Mouse (Mus musculus): ENCODE data around the gene Dnmt3a.

Dnmt3a gene

DNA sequence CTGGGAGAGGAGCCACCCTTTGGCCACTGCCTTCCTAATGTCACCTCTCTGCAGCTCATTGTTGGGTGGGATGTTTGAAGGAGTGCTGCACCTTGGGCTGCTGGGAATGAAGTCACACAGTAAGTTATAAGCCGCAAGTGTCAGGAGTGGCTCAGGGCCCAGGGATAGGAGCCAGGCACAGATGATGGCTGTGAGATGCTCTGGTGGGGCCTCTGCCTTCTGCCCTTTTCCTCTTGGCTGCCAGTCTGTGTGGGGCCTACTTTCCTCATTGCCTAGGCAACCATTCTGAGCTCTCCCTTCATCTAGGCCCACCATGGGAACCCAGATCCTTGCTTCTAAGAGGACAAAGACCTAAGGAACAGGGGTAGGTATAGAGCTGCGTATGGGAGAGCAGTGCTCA lies 21.5 kb upstream of the Dnmt3a start:
- intact Hi-C loops (cut with DNase I): loop anchor here (5.0 kb wide), 1 partner anchor 87 kb away; no protein-coding TSS in a partner anchor

GRCm38 (mm10) chr12:3784729-3785128 lies 21.1 kb upstream of the Dnmt3a start:
- intact Hi-C loops (cut with DNase I): loop anchor here (5.0 kb wide), 1 partner anchor 87 kb away; no protein-coding TSS in a partner anchor

DNA sequence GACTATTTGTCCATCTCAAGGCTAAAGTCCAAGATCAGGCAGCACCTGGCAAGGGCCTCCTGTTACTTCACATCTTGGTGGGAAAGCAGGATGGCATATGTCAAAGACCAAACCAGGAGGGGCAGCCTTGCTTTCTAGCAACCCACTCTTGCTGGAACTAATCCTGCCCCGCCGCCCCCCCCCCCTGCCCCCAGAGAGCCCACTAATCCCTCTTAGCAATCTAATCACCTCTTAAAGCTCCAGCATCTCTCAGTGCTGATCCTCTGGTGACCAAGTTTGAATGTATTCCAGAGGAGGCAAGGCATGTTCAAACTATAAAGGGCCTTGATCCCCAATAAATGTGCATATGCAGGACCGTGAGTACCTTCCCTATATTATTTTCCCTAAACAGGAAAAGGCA lies 18.8 kb upstream of the Dnmt3a start:
- intact Hi-C loops (cut with DNase I): no loop called here

- intact Hi-C loops (cut with DNase I): no loop called here
Measured at GRCm38 (mm10) chr12:3787541-3787940, 18.3 kb upstream of the Dnmt3a start.

- intact Hi-C loops (cut with DNase I): no loop called here
Measured at GRCm38 (mm10) chr12:3788421-3789051, 17.3 kb upstream of the Dnmt3a start.

- intact Hi-C loops (cut with DNase I): no loop called here
Measured at GRCm38 (mm10) chr12:3789626-3790185, 16.1 kb upstream of the Dnmt3a start.

- intact Hi-C loops (cut with DNase I): no loop called here
Measured at GRCm38 (mm10) chr12:3791257-3791656, 14.6 kb upstream of the Dnmt3a start.

- intact Hi-C loops (cut with DNase I): no loop called here
Measured at GRCm38 (mm10) chr12:3791732-3792131, 14.1 kb upstream of the Dnmt3a start.

DNA sequence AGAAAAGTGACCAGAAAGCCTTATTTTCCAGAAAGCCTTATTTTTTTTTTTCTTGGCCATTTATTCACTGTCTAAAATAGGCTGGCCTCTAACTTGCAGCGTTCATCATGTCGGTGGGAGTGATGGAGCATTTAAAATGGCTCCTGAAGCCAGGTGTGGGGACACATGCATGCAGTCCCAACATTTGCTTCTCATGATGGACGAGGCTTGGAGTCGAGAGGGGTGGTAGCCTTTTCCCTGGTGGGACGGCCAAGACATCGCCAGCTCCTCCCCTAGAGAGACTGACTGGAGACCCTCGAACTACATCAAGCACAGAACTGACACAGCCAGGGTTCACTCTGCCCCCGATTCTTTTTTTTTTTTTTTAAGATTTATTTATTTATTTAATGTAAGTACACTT lies 13.6 kb upstream of the Dnmt3a start:
- intact Hi-C loops (cut with DNase I): no loop called here

- intact Hi-C loops (cut with DNase I): no loop called here
Measured at GRCm38 (mm10) chr12:3795569-3795968, 10.2 kb upstream of the Dnmt3a start.

- intact Hi-C loops (cut with DNase I): no loop called here
Measured at GRCm38 (mm10) chr12:3799551-3799950, 6.3 kb upstream of the Dnmt3a start.

GRCm38 (mm10) chr12:3806271-3806684 lies 471 bp downstream of the Dnmt3a start:
- intact Hi-C loops (cut with DNase I): loop anchor here (5.0 kb wide), 1 partner anchor 51 kb away; no protein-coding TSS in a partner anchor

DNA sequence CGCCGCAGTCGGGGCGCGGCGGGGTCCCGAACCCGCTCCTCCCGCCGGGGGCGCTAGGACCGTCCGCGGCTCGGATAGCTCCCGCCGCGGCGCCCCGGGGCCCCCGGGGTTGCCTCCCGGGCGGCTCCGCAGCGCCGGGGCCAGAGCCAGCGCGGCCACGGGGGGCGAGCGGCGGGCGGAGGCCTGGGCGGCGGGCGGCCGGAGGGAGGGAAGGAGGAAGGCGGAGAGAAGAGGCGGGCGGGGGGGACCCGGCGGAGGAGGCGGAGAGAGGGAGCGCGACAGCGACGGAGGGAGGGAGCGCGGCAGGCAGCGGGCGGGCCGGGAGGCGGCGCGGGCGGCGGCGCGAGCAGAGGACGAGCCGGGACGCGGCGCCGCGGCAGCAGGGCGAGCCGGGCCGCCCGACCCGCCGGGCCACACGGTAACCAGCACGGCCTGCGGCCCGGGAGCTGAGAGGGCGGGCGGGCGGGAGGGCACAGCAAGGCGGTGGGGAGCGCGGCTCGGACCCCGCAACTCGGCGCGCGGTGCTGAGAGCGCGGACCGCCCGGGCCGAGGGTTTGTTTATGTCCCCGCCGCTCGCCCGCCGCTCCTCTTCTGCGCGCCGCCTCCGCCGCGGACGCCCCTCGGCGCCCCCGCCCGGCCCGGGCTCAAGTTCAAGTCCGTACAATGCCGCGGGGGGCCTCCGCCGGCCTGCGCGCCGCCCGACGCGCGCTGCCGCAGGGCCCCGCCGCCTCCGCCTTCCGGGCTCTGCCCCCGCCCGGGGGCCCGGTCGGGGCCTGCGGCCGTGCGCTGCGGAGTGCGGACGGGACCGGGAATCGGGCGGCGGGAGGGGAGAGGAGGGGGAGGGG lies 1.1 kb downstream of the Dnmt3a start:
- intact Hi-C loops (cut with DNase I): loop anchor here (5.0 kb wide), 1 partner anchor 50 kb away; no protein-coding TSS in a partner anchor

GRCm38 (mm10) chr12:3807548-3808395 lies 2.0 kb downstream of the Dnmt3a start:
- intact Hi-C loops (cut with DNase I): loop anchor here (5.0 kb wide), 1 partner anchor 50 kb away; no protein-coding TSS in a partner anchor

DNA sequence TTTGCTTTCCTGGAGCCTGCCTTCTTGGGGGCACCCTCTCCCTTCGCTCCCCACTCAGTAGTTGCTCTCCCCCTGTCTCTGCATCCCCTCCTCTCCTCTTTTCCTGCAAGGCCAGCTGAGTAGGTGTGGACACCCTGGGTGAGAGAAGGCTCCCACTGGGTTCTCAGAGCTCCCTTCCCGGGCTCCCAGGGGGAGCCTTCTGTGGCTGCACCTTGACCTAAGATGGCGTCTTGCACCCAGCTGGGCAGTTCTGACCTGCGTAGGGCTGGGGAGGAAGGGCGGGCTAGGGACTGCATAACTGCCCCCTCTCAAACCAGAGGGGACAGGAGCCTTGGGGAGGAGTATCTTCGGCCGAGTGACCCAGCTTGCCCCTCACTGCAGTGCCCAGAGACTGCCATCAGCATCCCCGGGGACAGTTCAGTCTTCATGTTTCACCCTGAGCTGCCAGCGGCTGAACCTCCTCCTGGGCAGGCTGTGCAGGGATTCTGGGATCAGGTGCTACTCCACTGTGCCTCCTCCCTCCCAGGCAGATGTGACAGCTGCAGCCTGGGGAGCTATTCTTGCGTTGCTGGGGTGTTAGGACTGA lies 2.7 kb downstream of the Dnmt3a start:
- intact Hi-C loops (cut with DNase I): loop anchor here (5.0 kb wide), 1 partner anchor 49 kb away; no protein-coding TSS in a partner anchor

GRCm38 (mm10) chr12:3809520-3810180 lies 3.8 kb downstream of the Dnmt3a start:
- intact Hi-C loops (cut with DNase I): loop anchor here (5.0 kb wide), 1 partner anchor 48 kb away; no protein-coding TSS in a partner anchor

GRCm38 (mm10) chr12:3810455-3810854 lies 4.6 kb downstream of the Dnmt3a start:
- intact Hi-C loops (cut with DNase I): no loop called here

- intact Hi-C loops (cut with DNase I): no loop called here
Measured at GRCm38 (mm10) chr12:3811596-3811995, 5.8 kb downstream of the Dnmt3a start.

DNA sequence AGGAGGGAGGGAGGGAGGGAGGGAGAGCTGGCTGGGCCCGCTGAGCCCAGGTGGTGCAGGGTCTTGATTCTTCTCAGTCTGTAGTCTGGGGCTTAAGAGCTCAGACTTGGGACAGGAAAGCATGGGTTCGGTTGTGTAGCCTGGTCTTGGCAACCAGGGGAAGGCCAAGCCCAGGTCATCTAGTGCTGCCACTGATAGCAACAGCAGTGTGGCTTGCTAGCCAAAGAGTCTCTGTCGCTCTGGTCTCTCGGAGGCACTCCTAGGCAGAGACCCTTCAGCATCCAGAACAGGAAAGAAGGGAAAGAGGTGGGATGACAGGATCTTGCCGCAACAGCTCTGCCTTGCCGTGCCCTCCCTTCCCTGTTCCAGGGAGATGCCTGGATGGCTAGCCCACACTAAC lies 6.4 kb downstream of the Dnmt3a start:
- intact Hi-C loops (cut with DNase I): no loop called here

- intact Hi-C loops (cut with DNase I): no loop called here
Measured at GRCm38 (mm10) chr12:3813138-3813537, 7.3 kb downstream of the Dnmt3a start.

All from adrenal gland (tissue).